Mouse (Mus musculus): ENCODE results near the gene Cnnm4.

- TF ChIP-seq POLR2A (IDR thresholded peaks at IDR 0.05; ENCODE audit: extremely low read depth, insufficient read depth, low read length) (no peak), CTCF (IDR thresholded peaks at IDR 0.05; ENCODE audit: low read depth, low read length) (no peak)
Measured at GRCm38 (mm10) chr1:36472106-36472440, 653 bp downstream of the Cnnm4 start.

All from liver, adult 2 months (tissue).